Mouse (Mus musculus): ENCODE data around the gene Trpm6. TPM values are rescaled to one million over a fixed set of nuclear protein-coding genes. Genes with fewer than 3 reads are reported as not detected.

Trpm6 gene
- total and polyA plus RNA-seq, 3 experiments = not detected

DNA sequence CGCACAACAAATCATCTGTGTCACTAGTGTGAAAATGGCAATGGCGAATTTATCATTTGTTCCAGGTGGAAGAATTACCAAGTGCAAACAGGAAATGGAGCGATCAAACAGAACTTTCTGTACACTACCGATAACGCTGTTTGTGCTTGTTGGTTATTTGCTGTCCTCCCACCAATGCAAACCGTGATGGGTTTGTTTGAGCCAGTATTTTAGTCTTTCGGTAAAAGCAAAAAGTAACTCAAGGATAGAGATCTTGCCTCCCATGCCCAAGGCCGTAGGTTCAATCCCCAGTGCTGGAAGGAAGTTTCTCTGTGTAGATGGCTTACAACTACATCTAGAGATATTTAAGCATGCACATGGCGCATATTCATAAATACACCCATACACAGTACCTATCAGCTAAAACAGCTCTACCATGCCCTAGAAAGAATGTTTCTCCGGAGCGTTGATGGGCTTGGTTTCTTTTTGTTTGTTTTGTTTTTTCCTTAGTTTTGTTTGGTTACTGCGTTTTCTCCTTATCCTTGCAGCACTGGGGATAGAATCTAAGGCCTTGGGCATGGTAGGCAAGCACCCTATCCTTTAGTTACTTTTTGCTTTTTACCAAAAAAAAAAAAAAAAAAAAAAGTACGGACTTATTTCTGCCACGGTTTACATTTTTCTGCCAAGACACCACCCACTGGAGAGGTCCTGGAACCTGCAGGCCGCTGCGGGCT is 37.5 kb upstream of the Trpm6 start:
- Histone ChIP-seq H3K27me3 (replicated peaks) (no peaks in the 10 kb centered on the region), H3K36me3 (replicated peaks in 1 of 2; ENCODE audit: control insufficient read depth in 1 of 2, insufficient read depth in 1 of 2, low read length in 1 of 2) (peaks cover 0 to 21% of the 10 kb centered on the region in 2 experiments), H3K4me2 (ENCODE audit: insufficient read depth, low read depth, poor library complexity, severe bottlenecking) (peak overlapping the region; percentile 87), H3K9me3 (replicated peaks; ENCODE audit: low read length) (no peaks in the 10 kb centered on the region), H3K27ac (ENCODE audit: insufficient read depth, low read depth) (peak overlapping the region; percentile 54), H3K4me3 (replicated peaks in 1 of 3; ENCODE audit: low read depth in 2 of 3, low read length in 2 of 3, poor library complexity in 1 of 3) (peak overlapping the region; percentile 55 to 65 (median 59)), H3K4me1 (ENCODE audit: control insufficient read depth in 1 of 2, insufficient read depth in 2 of 2) (peaks cover 11 to 28% of the 10 kb centered on the region in 2 experiments; a peak in 3 of 4 replicates), H3K79me2 (replicated peaks; ENCODE audit: control insufficient read depth, extremely low read depth, insufficient read depth, poor library complexity, severe bottlenecking) (peaks cover 37% of the 10 kb centered on the region), H3K9ac (ENCODE audit: insufficient read depth, low read depth) (peak overlapping the region; percentile 86)
- in situ Hi-C loops (cut with MboI; ENCODE audit: low pct_ligation_motif_present, low pct_unique_long_range_greater_than_20kb, low sequenced_read_pairs) (loop anchor here (5.0 kb wide), 1 partner anchor 120 kb away; no protein-coding TSS in a partner anchor), dilution Hi-C loops (cut with MboI; ENCODE audit: extremely low pct_ligation_motif_present, extremely low pct_unique_long_range_greater_than_20kb, low sequenced_read_pairs) (no loop called here)
- DNase-seq (ENCODE audit: extremely low read depth) = no peak
- TF ChIP-seq ZNF384 (IDR thresholded peaks at IDR 0.05; ENCODE audit: low read depth, low read length) (peak; percentile 82), EP300 (IDR thresholded peaks at IDR 0.05; ENCODE audit: low read length) (peak; percentile 37; the same call in 1 of the 2 replicates), MAFK (IDR thresholded peaks at IDR 0.05; ENCODE audit: insufficient replicate concordance, low read length) (peak; percentile 19; the same call in 1 of the 2 replicates), HCFC1 (IDR thresholded peaks at IDR 0.05; ENCODE audit: low read depth, low read length) (no peak), CHD1 (IDR thresholded peaks at IDR 0.05; ENCODE audit: low read depth, low read length) (peak; percentile 86; the same call in 1 of the 2 replicates), MAZ (IDR thresholded peaks at IDR 0.05; ENCODE audit: low read depth, low read length) (0 out of 2 replicates have a peak, but pooled peaks have one; percentile 22)

DNA sequence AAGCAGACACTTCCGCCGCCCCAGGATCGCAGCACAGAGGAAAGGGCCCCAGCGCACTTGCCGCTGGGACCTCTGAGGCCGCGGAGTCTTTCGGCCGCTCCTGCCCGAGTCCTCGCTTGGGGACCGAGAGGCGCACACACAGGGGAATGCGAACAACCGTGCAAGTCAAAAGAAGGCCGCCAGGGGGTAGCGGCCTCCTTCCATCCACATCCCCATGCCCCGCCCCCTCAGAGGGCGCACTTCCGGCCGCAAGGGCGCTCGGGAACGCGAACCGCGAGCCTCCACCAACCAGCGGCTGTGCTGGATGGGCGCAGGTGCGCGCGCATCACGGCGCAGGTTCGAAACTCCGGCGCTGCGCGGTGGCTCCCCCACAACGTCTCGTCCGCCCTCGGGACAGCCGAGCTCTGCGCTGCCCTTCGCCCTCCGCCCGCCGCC is 36.9 kb upstream of the Trpm6 start, which contains the start of gene D030056L22Rik:
TSS of gene D030056L22Rik (plus strand) at position 328 of the 435 bp plus-strand sequence.
- Histone ChIP-seq H3K27me3 (replicated peaks) (no peaks in the 10 kb centered on the region), H3K36me3 (replicated peaks in 1 of 2; ENCODE audit: control insufficient read depth in 1 of 2, insufficient read depth in 1 of 2, low read length in 1 of 2) (peaks cover 4 to 22% of the 10 kb centered on the region in 2 experiments), H3K4me3 (replicated peaks in 1 of 3; ENCODE audit: low read depth in 2 of 3, low read length in 2 of 3, poor library complexity in 1 of 3) (peak within 1 kb of the TSS; percentile 65 to 93 (median 91)), H3K27ac (ENCODE audit: insufficient read depth, low read depth) (peak within 1 kb of the TSS; percentile 54), H3K4me1 (ENCODE audit: control insufficient read depth in 1 of 2, insufficient read depth in 2 of 2) (peaks cover 11 to 28% of the 10 kb centered on the region in 2 experiments; a peak in 3 of 4 replicates), H3K9me3 (replicated peaks; ENCODE audit: low read length) (no peaks in the 10 kb centered on the region), H3K79me2 (replicated peaks; ENCODE audit: control insufficient read depth, extremely low read depth, insufficient read depth, poor library complexity, severe bottlenecking) (peaks cover 37% of the 10 kb centered on the region), H3K9ac (ENCODE audit: insufficient read depth, low read depth) (peak within 1 kb of the TSS; percentile 86), H3K4me2 (ENCODE audit: insufficient read depth, low read depth, poor library complexity, severe bottlenecking) (peak within 1 kb of the TSS; percentile 91)
- DNase-seq (ENCODE audit: extremely low read depth) = peak; percentile 98
- in situ Hi-C loops (cut with MboI; ENCODE audit: low pct_ligation_motif_present, low pct_unique_long_range_greater_than_20kb, low sequenced_read_pairs) (loop anchor here (5.0 kb wide), 1 partner anchor 119 kb away; no protein-coding TSS in a partner anchor), dilution Hi-C loops (cut with MboI; ENCODE audit: extremely low pct_ligation_motif_present, extremely low pct_unique_long_range_greater_than_20kb, low sequenced_read_pairs) (no loop called here)
- peak; percentile 20; the same call in 1 of the 2 replicates for TF ChIP-seq MYC (IDR thresholded peaks at IDR 0.05; ENCODE audit: low read depth, low read length)
- TF ChIP-seq POLR2A (IDR thresholded peaks at IDR 0.05; ENCODE audit: low read depth, low read length) = peak; percentile 82
- TF ChIP-seq ELF1 (IDR thresholded peaks at IDR 0.05; ENCODE audit: low read depth, low read length) = peak; percentile 90
- TF ChIP-seq MAZ (IDR thresholded peaks at IDR 0.05; ENCODE audit: low read depth, low read length) = 0 out of 2 replicates have a peak, but pooled peaks have one; percentile 29
- TF ChIP-seq RCOR1 (conservative IDR thresholded peaks at IDR 0.05; ENCODE audit: low read depth, low read length) = no peak
- no peak for TF ChIP-seq PAX5 (IDR thresholded peaks at IDR 0.05; ENCODE audit: low read length)
- peak; percentile 51 for TF ChIP-seq SMC3 (IDR thresholded peaks at IDR 0.05; ENCODE audit: low read depth, low read length)
- no peak for TF ChIP-seq JUND (conservative IDR thresholded peaks at IDR 0.05; ENCODE audit: low read depth, low read length)
- no peak for TF ChIP-seq EP300 (IDR thresholded peaks at IDR 0.05; ENCODE audit: low read length)
- TF ChIP-seq SIN3A (IDR thresholded peaks at IDR 0.05; ENCODE audit: low read length) = peak; percentile 53
- no peak; the same call in 1 of the 2 replicates for TF ChIP-seq CHD2 (IDR thresholded peaks at IDR 0.05; ENCODE audit: low read length)
- peak; percentile 69 for TF ChIP-seq ZMIZ1 (IDR thresholded peaks at IDR 0.05; ENCODE audit: low read depth, low read length)
- peak; percentile 97 for TF ChIP-seq UBTF (IDR thresholded peaks at IDR 0.05; ENCODE audit: low read depth, low read length)
- TF ChIP-seq RAD21 (IDR thresholded peaks at IDR 0.05; ENCODE audit: low read depth, low read length) = peak; percentile 34
- peak; percentile 65 for TF ChIP-seq IRF4 (IDR thresholded peaks at IDR 0.05; ENCODE audit: low read depth, low read length)
- peak; percentile 78 for TF ChIP-seq TBP (conservative IDR thresholded peaks at IDR 0.05; ENCODE audit: low read depth, low read length)
- TF ChIP-seq NELFE (IDR thresholded peaks at IDR 0.05; ENCODE audit: low read depth, low read length) = peak; percentile 88
- TF ChIP-seq ZKSCAN1 (IDR thresholded peaks at IDR 0.05; ENCODE audit: borderline replicate concordance, low read depth, low read length) = no peak
- 0 out of 2 replicates have a peak, but pooled peaks have one; percentile 7 for TF ChIP-seq BHLHE40 (IDR thresholded peaks at IDR 0.05; ENCODE audit: low read depth, low read length)
- TF ChIP-seq POLR2AphosphoS2 (IDR thresholded peaks at IDR 0.05; ENCODE audit: low read depth, low read length) = 0 out of 2 replicates have a peak, but pooled peaks have one; percentile 53
- peak; percentile 90 for TF ChIP-seq NRF1 (IDR thresholded peaks at IDR 0.05; ENCODE audit: low read depth, low read length)
- TF ChIP-seq KAT2A (IDR thresholded peaks at IDR 0.05; ENCODE audit: insufficient replicate concordance, low read length) = peak; percentile 85; the same call in 1 of the 2 replicates
- TF ChIP-seq MXI1 (IDR thresholded peaks at IDR 0.05; ENCODE audit: low read depth, low read length) = peak; percentile 28; the same call in 1 of the 2 replicates
- peak; percentile 63; the same call in 1 of the 2 replicates for TF ChIP-seq MAX (IDR thresholded peaks at IDR 0.05; ENCODE audit: low read length)
- peak; percentile 2 for TF ChIP-seq ZNF384 (IDR thresholded peaks at IDR 0.05; ENCODE audit: low read depth, low read length)
- peak; percentile 5; the same call in 1 of the 2 replicates for TF ChIP-seq MAFK (IDR thresholded peaks at IDR 0.05; ENCODE audit: insufficient replicate concordance, low read length)
- TF ChIP-seq HCFC1 (IDR thresholded peaks at IDR 0.05; ENCODE audit: low read depth, low read length) = peak; percentile 89
- TF ChIP-seq TCF12 (IDR thresholded peaks at IDR 0.05; ENCODE audit: low read depth, low read length) = peak; percentile 88

Measured in CH12.LX (cell line).